Mouse (Mus musculus) spleen, adult 2 months (tissue): ENCODE measurements at regions not wholly inside any gene's neighbourhood (a gene's known extent, or its start where the extent isn't known, plus 50 kb on each side); places are given as distances from the start of the nearest gene placed in this dataset.

Experiments used
- CTCF ChIP-seq: fragments of 200-500 bp; IDR thresholded peaks from 2 replicates; pipeline ENCODE4 v1.5.1; 2011; ENCODE audit warnings: mild to moderate bottlenecking, inconsistent platforms; ENCODE audit not compliant: insufficient read depth, insufficient read length, insufficient replicate concordance; ENCODE audit errors: extremely low read depth
- POLR2A ChIP-seq: fragments of 200-500 bp; IDR thresholded peaks from 2 replicates; pipeline ENCODE4 v1.6.1; 2011; ENCODE audit warnings: low read depth, low read length, inconsistent platforms

GRCm38 (mm10) chr14:76763539-76763938, 206.8 kb upstream of the Serp2 start:
- TF ChIP-seq POLR2A (no peak), CTCF (no peak)
